Mouse (Mus musculus) cortical plate, adult 2 months (tissue): Measurements from ENCODE around the gene Gm15737.

Experiments
- CTCF ChIP-seq: fragments of 200-500 bp; IDR thresholded peaks from 2 replicates; pipeline ENCODE4 v1.5.1; 2011; ENCODE audit warnings: mild to moderate bottlenecking, control low read depth, low read length; ENCODE audit not compliant: insufficient read depth; ENCODE audit errors: extremely low read depth
- POLR2A ChIP-seq: fragments of 200-500 bp; IDR thresholded peaks from 2 replicates; pipeline ENCODE4 v1.6.1; 2011; ENCODE audit warnings: mild to moderate bottlenecking, low read length, control low read depth; ENCODE audit not compliant: insufficient read depth; ENCODE audit errors: extremely low read depth

DNA sequence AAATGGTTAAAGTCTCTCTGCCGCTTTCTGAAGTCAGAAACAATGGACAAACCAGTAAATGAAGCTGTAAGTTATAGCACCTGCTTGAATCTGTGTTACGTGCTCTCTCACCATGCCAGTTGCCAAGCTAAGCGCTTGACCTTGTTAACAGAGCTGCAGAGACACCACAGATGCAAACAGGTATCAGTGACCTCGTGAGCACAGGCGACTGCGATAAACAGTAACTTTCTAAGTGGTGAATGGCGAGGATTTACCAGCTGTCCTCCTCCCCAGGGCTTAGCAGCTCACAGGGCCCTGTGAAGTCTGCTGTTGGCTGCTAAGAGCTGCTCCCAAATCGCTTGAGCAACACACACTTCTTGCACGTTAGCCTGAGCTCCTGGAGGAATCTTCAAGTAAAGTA lies 6.6 kb upstream of the Gm15737 start:
- TF ChIP-seq CTCF (no peak), POLR2A (no peak)
